Mouse (Mus musculus) lung, postnatal 14 days (tissue): ENCODE measurements around the gene Mpi.

Source experiments
- DNase-seq: peaks from one replicate; pipeline ENCODE4 v3.0.0; 2021

Mpi gene

DNA sequence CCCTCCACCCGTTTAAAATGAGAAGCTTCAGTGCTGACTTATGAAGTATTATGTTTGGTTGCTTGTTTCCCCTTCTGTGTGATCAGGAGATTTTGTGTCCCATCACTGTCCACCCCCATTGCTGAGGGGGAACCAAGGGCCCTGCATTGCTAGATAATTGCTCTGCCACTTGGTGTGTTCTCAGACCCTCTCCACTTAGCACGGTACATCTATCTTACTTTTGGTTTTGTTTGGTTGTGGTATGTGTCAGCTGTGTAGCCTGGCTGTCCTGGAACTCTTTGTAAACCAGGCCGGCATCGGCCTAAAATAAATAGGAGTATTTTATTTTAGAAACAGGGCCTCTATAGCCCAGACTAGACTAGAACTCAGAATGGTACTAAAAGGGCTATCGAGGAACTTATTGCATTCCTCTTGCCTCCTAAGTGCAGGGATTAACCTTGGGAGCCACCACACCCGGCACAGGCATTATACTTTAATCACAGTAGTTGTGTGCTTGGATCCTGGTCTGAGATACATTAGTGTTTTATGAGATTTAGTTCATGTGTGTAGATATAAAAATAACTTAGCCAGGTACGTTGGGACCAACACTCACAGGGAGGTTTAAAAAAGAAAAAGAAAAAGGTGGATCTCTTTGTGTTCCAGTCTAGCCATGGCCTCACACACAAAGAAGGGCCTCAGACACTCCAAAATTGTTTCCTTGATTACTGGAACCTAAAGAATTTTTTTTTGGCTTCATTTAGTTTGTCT lies 30.3 kb downstream of the Mpi start:
- DNase-seq = no peak

DNA sequence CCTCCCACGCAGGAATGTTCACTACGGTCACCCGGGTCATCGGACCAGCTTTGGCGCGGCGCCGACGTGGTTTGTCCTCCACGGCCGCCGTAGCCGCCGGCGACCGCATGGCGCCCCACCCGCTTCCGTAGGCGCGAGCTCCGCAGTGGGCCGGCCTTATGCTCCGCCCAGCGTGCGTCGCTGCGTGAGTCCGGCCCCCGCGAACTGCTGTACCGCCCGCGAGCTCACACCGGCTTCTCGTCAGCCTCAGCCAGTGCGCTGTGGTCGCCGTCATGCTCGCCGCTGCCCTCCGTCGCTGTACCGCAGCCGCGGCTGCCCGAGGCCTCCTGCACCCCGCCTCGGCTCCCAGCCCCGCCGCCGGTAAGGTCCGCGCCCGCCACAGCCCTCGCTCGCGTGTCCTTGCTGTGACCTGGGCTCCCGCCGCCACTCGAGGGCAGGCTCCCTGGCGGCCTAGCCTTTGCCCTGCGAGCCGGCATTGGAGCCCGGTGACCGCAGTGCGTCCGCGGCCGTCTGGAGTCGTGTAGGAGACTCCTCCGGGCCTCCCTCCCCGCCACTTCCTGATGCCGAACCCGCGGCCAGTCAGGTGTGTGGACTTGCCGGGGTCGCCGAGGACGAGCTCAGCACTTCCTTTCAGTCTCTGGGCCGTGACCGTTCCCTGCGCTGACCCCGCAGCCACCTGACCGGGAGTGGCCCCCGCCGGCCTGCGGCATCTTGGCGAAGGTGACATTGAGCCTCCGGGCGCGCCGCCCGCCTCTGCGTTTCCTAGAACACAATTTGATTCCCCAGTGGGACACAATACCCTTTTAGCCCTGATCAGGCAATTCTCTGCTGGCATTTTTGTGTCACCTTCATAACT lies 31.3 kb downstream of the Mpi start, which contains the start of gene Cox5a:
Gene Cox5a, plus strand, starts transcription at position 219 of the 856 bp plus-strand sequence.
- peak; percentile 95 for DNase-seq

DNA sequence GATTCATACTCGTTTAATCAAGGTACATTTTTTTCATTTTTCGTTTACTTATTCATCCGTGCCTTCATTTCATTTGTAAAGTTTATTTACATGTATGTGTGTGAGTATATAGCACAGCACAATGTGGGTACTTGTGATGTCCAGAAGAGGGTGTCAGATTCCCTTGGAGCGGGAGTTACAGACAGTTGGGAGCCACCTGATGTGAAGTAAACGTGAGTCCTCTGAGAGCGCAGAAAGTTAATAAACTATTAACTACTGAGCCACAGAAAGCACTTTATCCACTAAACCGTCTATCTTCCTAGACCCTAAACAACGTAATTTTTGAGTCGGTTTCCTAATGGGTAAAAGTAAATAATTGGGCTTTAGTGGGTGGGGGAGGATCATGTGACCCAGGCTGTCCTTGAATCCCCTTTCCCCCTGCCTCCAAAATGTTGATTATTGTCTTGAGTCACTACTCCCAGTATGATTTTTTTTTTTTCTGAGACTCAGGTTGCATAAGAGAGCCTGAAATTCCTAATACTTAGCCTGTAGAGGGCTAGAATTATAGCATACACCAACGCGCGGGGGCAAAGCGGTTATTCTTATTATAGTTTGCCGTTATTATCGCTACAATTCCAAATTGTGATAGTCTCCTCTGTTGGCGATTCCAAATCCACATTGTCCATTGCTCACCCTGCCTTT lies 32.0 kb downstream of the Mpi start:
- DNase-seq = no peak

DNA sequence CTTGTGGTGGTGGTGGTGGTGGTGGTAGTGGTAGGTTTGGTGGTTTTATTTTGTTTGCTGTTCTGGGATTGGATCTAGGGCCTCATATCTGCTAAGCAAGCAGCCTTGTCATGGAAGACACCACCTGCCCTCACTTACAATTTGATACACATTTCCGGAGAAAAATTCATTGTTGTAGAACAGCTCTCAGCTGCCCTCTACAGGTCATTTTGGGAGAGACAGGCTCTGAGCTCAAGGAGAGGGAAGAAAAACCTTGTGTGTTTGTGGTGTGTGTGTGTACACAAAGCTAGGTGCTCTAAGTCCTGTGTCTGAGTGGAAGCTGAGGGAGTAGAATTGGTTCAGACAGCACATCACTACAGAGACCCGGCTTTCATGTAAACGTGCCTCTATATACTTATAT lies 35.5 kb downstream of the Mpi start:
- peak; percentile 76 for DNase-seq

DNA sequence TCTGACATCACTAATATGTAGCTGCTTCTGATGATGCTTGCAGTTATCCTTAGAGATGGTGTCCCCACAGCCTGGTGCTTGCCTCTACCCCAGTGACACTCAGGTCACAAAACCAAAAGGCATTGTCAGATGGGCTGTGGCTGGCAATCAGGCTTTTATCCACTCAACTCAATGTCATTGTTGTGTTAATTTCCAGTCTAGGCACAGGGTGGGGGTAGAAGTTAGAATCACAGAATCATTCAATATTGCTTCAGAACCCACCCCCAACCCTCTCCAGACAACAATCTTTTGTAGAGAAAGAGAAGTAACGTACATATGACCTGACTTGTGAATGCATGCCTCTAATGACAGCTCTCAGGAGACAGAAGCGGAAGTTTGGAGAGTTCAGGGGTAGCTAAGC lies 42.0 kb downstream of the Mpi start:
- DNase-seq = no peak

DNA sequence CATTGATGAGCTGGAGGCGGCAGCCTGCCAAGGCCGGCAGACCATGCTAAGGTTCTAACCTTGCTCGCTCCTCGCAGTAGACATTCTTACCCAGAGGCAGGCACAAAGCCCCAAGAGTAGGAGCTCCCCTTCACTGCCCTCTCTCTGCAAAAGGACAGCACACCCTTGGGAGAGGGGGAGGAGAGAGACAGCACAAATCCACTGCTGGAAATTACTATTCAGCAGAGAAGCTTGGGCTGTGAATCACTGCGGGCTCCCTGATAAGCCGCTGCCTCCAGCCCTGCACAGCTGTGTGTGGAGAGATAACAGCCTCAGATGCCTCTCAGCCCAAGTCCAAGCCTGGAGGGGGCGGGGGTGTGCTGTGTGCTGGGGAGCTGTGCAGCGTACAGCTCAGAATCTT lies 46.9 kb downstream of the Mpi start:
- DNase-seq = no peak

DNA sequence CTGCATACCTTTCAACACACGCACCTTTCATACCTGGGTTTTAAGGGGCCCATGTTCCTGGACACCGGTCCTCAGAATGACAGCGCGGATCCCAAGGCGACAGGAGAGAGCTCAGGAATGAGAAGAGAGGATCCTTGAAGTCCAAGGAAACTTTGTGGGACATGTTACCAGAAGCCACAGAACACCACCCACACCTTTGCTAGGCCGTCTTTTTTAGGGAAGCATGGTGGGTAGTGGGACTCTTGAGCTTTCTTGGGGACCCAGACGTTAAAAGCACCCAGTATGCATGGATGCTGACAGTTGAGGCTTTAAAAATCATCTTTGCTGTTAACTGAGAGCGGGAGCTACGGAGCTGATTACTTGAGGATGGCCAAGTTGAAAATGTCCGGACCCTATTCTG lies 47.7 kb downstream of the Mpi start:
- no peak for DNase-seq

DNA sequence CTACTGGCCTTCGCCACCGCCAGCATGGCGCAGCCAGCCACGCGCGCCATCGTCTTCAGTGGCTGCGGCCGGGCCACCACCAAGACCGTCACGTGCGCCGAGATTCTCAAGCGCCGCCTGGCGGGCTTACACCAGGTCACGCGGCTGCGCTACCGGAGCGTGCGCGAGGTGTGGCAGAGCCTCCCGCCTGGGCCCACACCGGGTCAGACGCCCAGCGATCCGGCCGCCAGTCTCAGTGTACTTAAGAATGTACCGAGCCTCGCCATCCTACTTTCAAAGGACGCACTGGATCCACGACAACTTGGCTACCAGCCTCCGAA lies 48.2 kb downstream of the Mpi start:
- DNase-seq = peak; percentile 52

DNA sequence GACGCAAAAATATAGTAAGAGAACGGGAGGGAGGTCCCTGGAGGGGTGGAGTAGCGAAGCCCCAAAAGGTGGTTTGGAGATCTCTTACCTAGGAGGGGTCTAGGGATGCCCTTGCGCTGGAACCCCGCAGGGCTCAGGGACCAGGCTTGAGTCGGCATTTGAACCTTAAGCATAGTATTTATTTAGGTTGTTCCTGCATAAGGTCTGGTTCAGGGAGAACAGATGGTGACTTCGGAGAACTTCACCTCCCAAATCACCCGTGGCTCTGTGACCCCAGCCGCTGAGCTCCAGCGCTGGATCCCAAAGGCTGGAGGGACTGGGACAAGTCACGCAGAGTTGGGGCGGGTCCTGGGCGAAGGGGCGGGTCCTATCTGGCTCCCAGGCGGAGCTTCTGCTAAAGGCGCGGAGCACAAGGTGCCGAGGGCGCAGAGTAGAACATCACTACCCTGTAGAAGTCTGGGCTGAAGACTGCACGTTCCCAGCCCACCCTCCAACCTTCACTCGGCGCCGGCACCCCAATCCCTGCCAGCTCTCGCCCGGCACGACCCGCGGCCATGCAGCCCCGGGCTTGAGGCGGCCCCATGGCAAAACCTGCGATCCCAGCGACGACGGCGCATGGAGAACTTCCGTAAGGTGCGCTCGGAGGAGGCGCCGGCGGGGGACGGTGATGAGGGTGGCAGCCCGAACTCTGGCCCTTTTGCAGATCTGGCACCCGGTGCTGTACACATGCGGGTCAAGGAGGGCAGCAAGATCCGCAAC lies 48.8 kb downstream of the Mpi start, which contains the start of gene Rpp25:
Gene Rpp25, plus strand, starts transcription at position 405 of the 759 bp plus-strand sequence.
- DNase-seq = peak; percentile 48

DNA sequence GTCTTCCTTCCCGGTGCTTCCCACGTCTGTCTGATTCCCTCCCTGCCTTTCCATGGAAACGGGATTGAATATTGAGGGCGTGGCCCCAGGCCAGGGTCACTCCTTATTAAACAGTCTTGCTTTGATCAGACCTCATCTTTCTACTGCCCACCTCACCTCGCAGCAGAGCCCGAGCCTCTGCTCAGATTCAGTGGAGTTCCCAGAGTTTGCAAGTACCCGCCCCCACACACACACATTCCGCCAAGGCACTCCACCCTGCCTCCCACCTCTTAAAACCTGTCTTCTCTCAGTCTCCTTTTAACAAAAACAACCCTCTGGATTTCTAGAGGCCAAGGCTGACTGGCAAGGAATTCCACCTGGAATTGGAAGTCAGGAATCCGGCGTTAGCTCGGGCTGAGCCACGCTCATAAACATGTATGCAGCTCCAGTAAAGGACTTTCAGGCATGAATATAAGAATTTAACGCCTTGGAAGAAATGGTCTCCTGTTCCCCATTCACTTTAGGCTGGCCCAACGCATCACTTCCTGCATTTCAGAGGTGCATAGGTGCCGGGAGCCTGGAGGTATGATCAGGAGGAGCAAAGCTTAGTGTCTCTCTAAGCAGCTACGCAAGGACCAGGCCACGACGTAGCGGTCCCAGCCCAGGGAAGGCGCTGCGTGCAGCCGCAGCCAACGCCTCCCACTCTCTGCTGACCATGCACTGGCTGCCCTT lies 49.5 kb downstream of the Mpi start:
- DNase-seq = no peak

DNA sequence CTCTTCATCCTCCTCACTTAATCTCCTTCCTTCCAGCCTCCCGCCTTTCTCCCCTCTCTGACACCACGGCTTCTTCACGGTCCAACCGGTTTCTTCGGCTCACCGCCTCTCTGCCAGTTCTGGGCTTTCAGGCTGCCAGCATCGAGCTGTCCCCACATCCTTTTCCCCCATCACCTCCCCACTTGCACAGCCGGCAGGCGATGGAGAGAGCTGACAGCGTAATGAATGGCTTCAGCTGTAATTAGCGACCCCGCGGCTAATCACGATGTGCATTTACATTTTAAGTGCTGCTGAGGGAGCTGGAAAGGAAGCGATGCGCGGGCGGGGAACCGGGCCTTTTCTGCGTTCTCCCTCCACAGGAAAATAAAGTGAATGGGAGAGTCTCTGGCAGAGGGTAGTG lies 50.7 kb downstream of the Mpi start:
- no peak for DNase-seq

DNA sequence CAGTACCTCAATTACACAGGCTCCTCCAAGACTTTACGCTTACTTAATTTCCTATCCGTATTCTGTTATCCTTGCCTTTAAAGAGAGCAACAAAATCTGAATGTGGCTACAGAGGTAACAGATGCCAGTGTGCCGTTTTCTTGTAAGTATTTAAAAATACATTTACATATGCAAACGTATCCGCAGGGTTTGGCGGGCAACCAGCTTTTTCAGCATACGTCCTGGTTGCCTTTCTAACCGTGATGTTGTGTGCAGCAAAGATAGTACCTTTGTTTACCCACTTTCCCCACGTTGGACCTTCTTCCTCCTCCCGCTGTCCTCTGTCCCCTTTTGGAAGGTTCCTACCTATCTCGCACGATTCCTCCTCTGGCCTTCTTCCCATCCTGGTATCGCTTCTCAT lies 51.1 kb downstream of the Mpi start:
- no peak for DNase-seq

DNA sequence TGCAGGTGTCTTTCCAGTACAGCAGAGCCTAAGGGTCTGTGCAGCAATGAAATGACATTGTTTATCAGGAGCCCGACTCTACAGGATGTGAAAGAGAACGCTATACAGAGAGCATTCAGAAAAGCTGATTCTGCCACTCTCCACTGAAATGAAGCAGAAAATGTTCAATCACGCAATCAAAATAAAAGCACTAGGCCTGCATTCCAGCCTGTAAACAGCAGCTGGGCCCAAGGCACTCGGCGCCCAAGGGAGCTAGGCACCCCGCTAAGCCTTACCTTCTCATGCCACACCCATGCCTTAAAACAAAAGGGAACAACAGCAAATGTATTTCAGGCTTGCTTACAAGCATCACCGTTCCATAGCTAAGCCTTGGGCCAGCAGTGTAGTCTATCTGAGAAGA lies 54.0 kb downstream of the Mpi start:
- no peak for DNase-seq

DNA sequence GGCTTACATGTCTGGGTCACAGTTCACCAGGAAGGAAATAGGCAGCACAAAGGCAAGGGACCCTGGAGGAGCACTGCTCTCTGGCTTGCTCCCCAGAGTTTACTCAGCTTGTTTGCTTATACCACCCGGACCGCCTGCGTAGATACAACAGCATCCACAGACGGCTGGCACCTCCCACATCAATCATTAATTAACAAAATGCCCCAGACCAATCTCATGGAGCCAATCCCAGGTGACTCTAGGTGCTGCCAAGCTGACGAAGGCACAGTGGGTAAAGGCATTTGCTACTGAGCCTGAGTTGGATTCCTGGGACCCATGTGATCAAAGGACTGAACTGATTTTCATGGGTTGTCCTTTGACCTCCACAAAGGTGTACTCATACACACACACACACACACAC lies 55.3 kb downstream of the Mpi start:
- DNase-seq = no peak

DNA sequence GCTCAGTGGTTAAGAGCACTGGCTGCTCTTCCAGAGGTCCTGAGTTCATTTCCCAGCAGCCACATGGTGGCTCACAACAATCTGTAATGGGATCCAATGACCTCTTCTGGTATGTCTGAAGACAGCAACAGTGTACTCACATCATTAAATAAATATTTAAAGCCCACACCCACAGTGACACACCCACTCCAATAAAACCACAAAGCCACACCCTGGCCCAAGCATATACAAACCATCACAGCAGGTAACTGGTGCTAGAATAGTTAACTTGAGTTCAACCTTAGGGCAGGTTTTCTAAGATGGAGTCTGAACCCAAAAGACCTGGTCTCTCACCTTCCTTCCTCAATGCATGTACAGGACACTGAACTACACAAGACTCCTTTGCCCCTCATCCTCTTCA lies 57.6 kb downstream of the Mpi start:
- no peak for DNase-seq
